Mouse (Mus musculus) CD4-positive, CD25-positive, alpha-beta regulatory T cell, adult 2 months (primary cell): ENCODE data around the gene AB124611.
"Not testable (repeated sequence)": the region's sequence is repeated elsewhere in the genome, so short reads cannot be mapped to it uniquely, and the experiment has no call there.

ENCODE experiments used
- DNase-seq: peaks from one replicate; pipeline ENCODE4 v3.0.0-alpha.2; 2012; ENCODE audit warnings: low read depth, low spot score

AB124611 gene

GRCm38 (mm10) chr9:21518690-21519089 lies 7.3 kb upstream of the AB124611 start:
- not testable (repeated sequence) for DNase-seq

GRCm38 (mm10) chr9:21525142-21525936 lies 637 bp upstream of the AB124611 start:
- DNase-seq: no peak

- DNase-seq: no peak
Measured at GRCm38 (mm10) chr9:21526634-21526944, 613 bp downstream of the AB124611 start.

- no peak for DNase-seq
Measured at GRCm38 (mm10) chr9:21527100-21527801, 1.3 kb downstream of the AB124611 start.

GRCm38 (mm10) chr9:21527917-21528324 lies 1.9 kb downstream of the AB124611 start:
- DNase-seq: no peak

DNA sequence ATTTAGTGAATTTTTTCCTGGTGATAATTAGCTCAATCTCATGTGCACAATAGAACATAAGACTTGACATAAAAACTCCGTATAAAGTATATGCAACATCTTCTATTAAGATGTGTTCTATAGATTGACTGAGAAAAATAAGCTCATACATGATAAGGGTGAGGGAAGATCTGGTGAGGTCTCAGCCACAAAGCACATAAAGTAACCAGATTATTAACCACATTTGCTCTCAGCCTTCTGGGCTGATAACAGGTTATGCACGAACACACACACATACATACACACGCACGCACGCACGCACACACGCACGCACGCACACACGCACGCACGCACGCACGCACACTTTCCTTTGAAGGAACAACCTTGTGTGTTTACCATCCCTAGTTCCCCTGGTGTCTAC lies 10.5 kb downstream of the AB124611 start:
- no peak for DNase-seq

DNA sequence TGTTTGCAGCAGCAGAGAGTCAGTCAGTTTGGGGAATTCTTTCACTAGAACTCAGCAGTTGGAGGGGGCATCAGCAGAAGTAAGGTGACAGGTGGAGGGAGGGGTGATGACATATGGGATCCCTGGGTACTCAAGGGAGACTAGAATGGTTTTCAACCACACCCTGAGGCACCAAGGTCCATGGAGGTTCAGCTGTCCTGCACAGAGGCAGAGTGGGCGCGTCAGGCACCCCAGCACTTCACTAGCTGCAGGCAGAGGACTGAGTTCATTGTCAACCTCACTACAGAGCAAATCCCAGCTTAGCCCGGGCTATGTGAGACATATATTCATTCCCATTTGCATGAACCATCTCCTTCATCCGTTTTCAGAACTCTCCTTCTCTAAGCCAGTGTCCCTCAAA lies 11.0 kb downstream of the AB124611 start:
- DNase-seq: no peak

GRCm38 (mm10) chr9:21539981-21540753 lies 14.2 kb downstream of the AB124611 start:
- no peak for DNase-seq

DNA sequence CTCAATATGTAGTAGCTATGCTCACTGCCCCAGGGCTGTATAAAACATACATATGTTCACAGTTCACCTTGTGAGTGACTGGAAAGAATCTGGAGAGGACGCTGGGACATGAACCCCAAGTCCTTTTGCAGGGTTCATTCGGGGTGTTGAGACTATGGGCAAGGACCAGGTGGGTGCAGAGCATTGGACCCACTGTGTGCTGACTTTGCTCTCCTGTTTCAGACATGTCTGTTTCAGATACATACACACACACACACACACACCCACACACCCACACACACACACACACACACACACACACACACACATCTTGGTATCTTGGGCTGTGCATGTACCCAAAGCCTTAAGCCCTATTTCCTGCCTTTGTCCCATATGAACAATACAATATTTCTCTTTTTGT lies 16.0 kb downstream of the AB124611 start:
- not testable (repeated sequence) for DNase-seq

DNA sequence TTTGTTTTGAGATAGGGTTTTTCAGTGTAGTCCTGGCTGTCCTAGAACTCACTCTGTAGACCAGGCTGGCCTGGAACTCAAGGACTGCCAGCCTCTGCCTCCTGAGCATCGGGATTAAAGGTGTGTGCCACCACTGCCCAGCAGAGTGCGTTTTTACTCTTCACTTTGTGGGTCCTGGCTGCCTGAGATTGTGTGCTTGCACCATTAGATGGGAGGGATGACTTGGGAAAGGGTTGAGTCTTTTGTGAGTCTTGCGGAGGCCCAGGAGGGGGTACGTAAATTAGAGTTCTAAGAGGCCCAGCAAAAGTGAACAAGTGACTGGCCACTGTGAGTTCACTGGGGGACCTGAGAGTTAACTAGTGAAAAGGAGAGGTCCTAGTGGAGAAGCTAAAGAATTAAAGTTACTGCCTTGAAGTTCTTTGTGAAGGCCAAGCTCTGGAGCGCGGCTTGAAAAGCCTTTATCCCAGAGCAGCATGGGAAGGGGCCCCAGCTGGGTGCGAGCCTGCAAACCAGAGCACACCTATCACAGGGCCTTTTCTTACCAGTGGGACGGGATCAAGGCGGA lies 19.5 kb downstream of the AB124611 start:
- no peak for DNase-seq

DNA sequence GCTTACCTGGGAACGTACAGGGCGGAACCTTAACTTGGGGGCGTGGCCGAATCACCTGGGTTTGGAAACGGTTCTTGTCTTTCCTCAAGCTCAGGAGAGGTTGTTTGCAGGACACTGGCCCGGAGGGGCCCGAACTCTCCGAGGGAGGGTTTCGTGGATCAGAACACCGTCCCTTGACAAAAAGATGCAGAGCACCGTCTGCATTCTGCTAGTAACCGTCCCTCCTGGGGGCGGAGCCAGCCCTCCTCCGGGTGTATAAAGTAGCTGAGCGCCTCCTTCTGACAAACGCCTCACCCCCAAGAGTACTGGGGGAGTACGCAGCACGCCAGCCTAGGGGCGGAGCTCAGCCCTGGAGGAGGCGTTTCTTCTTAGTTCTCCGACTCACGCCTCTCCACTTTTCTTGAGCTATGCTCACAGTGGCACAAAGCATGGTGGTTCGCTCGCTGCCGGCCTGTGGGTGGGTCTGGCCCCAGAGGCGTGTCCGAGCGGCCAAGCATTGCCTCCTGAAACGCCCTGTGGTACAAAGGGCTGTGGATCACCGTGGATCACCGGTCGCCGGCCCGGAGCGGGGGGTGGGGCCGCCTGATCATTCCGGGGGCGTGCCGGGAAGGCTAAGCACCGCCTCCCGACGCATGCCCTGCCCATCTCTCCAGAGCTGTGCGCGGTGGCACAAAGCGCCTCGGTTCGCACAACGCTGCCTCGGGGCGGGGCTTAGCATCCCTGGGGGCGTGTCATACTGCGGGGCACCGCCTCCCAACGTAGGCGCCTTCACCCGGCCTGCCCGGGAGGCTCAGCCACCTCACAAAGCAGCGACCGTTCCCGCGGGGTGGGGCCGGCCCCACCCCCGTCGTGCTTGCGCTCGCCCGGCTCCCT lies 20.2 kb downstream of the AB124611 start:
- DNase-seq: peak; percentile 99

DNA sequence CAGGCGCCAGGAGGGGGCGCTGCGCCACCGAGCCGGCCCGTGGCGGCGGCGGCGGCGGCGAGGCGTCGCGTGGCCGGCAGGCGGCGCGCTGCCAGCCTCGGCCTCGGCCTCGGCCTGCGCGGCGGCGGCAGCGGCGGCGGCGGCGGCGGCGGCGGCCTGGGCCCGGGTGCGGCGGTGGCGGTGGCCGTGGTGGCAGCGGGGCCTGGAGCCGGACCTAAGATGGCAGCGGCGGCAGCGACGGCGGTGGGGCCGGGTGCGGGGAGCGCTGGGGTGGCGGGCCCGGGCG lies 20.8 kb downstream of the AB124611 start, which contains the start of gene Carm1:
TSS of gene Carm1 (plus strand) at position 106 of the 286 bp plus-strand sequence.
- DNase-seq: no peak

GRCm38 (mm10) chr9:21547075-21547941 lies 21.3 kb downstream of the AB124611 start:
- peak; percentile 77 for DNase-seq

GRCm38 (mm10) chr9:21551049-21551448 lies 25.1 kb downstream of the AB124611 start:
- no peak for DNase-seq

DNA sequence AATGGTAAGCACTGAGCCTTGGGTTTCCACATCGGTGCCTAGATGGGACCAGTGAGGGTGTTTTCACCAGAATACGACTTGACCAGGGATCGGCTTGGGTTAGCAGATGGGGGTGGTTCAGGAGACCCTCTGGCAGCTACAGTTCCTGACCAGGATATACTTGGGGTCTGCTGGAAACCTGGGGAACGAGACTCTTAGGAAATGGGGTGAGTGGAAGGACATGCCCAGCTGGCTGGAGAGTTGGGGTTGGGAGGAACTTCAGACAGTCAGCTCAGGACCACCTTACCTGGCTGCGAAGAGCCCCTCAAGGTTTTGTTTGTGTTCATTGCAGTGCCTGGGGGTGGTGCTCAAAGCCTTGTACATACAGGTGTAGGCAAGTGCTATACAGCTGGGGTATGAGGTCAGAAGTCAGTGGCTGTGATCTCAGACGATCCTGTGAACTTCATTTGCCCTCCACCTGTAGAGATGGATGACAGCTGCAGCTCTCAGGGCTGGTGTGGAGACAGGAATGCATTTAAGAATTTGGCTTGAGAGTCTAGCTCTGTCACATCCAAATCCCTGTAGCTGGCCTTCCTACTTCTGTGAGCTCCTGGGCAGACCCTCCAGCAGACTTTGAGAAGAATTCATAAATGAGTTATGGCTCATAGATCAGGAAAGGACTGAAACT lies 27.8 kb downstream of the AB124611 start:
- DNase-seq: no peak

- DNase-seq: no peak
Measured at GRCm38 (mm10) chr9:21555198-21555742, 29.3 kb downstream of the AB124611 start.

- DNase-seq: no peak
Measured at GRCm38 (mm10) chr9:21556996-21557395, 31.0 kb downstream of the AB124611 start.

- no peak for DNase-seq
Measured at GRCm38 (mm10) chr9:21557556-21557955, 31.6 kb downstream of the AB124611 start.

- DNase-seq: no peak
Measured at GRCm38 (mm10) chr9:21558366-21558765, 32.4 kb downstream of the AB124611 start.
